Mouse (Mus musculus) thymus, postnatal 14 days (tissue): ENCODE data around the gene Taf6.
"Not testable (repeated sequence)": the region's sequence is repeated elsewhere in the genome, so short reads cannot be mapped to it uniquely, and the experiment has no call there.

Experiments used
- DNase-seq: peaks from one replicate; pipeline ENCODE4 v3.0.0; 2021

Gene Taf6

DNA sequence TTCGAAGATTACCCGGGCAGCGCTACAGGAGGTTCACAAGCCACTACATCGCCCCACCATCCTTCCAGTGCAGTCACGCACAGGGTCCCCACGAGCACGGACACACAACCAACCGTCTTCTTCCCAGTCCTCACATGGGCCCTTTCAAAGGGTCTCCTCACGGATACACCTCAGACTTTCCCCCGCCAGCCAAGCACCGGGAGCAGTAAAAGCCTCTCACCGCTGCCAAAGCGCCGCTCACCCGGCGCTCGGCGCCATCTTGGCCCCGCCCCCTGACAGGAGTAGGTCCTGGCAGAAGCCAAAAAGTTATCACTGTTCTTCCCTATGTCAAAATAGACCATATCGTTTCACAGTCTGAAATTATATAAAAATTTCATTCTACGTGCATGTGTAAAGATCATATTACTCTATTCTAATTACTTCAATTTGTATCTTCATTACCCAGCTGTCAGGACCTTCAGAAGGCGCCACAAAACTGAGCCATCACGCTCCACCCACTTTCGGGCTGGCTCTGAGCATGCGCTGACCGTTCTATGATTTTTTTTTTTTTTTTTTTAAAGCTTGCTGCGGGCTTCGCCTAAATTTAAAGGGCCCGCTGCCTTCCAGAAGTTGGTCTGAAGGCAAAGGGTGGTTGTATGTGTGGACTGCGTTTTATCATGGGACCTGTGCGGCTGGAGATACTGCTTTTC lies at the start of gene Taf6, which contains the start of gene Cnpy4:
Gene Taf6 (minus strand): TSS at position 502 of the 689 bp plus-strand sequence.
Gene Cnpy4 (plus strand): TSS at position 536 of the 689 bp plus-strand sequence.
- peak; percentile 86 for DNase-seq

- no peak for DNase-seq
These were observed 47.0 kb upstream of the Taf6 start for GRCm38 (mm10) chr5:138234224-138234623.

- no peak for DNase-seq
These were observed 46.5 kb upstream of the Taf6 start for GRCm38 (mm10) chr5:138233778-138234177.

DNA sequence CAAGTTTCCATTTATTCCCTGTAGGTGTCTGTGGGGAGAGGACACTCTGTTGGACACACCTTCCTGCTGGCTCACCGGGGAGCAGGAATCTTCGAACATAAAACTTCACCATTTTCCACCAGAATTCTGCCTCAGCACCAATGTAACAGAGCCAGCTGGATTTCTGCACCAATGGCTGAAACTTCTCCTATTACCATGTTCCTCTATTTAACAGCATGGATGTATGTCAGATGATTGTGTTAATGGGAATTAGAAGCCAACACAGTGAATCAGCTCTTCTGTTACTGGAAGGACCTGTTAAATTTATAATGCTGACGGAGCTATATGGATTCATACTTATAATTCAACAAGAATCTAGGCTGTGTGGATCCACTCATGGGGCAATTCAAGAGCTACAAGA lies 42.3 kb upstream of the Taf6 start:
- DNase-seq: no peak

DNA sequence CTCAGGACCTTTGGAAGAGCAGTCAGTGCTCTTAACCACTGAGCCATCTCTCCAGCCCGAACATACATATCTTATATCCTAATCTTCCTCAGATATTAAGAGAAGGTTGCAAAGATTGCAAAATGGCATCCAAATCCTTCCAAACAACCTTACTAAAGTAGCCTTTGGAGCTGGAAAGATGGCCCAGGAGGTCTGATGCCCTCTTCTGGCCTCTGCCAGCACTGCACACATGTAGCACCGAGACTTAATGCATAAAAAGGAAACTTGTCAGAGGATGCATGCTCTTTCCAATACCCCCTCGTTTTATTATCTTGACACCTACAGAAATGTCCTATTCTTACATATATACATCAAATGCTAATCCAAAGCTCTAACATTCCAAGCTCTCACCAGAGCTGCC lies 40.8 kb upstream of the Taf6 start:
- peak; percentile 62 for DNase-seq

GRCm38 (mm10) chr5:138227367-138227766 lies 40.1 kb upstream of the Taf6 start:
- DNase-seq: no peak

GRCm38 (mm10) chr5:138226491-138226890 lies 39.2 kb upstream of the Taf6 start:
- DNase-seq: no peak

DNA sequence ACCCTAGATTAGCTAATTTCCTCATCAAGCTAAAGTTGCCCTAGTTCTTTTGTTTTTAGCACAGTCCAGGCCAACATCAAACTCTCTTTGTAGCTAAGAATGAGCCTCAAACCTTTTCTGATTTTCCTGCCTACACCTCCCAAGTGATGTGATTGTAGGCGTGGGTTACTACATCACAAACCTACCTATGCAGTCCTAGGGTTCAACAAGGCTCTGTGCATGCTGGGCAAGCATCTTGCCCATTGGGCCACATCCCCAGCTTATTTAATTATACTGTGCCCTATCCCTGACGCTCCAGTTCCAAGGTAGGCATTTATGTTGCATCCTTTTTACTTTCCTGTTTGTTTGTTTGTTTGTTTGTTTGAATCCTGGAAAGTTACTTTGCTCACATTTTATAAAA lies 38.4 kb upstream of the Taf6 start, which contains the start of gene Nxpe5:
Gene Nxpe5 (plus strand): TSS at position 199 of the 400 bp plus-strand sequence.
- no peak for DNase-seq

- no peak for DNase-seq
These were observed 36.0 kb upstream of the Taf6 start for GRCm38 (mm10) chr5:138223287-138223686.

- peak; percentile 87 for DNase-seq
These were observed 34.9 kb upstream of the Taf6 start for GRCm38 (mm10) chr5:138222111-138222510.

- no peak for DNase-seq
These were observed 32.6 kb upstream of the Taf6 start for GRCm38 (mm10) chr5:138219864-138220263.

DNA sequence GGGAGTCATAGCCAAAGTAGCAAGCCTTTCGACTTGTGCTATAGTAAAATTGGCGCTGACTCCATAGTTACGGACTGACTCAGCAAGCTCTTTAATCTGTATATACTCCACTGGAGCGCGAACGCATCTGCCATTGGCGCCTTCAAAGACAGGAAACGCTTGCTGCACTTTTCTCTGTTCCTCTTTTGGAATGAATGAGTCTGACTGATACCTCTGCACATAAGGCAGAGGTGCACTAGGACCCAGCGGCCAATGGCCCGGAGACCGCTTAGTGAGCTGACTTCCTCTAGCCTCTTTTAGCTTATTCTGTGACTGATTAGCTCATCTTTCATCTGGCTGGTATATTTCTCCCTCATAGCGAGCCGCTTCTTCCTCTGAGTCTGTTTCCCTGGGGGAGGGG lies 29.4 kb upstream of the Taf6 start:
- not testable (repeated sequence) for DNase-seq

GRCm38 (mm10) chr5:138207873-138208272 lies 20.6 kb upstream of the Taf6 start:
- DNase-seq: no peak

DNA sequence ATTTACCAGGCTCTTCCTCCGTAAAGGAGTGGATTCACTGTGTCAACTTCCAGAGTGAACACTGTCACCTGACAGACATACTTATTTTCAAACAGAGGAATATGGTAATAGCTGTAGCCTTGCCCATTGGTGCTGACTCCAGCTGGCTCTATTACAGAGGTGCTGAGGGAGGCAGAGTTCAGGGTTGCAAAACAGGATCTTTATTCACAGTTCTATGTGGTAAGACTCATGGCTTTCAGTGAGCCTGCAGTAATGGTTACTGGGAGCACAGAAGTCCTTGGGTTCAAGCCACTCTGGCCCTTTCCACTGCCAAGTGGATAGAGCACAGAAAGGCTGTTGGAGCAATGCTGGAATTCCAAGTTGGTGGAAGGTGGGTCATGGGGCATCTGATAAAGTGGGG lies 20.0 kb upstream of the Taf6 start:
- no peak for DNase-seq

DNA sequence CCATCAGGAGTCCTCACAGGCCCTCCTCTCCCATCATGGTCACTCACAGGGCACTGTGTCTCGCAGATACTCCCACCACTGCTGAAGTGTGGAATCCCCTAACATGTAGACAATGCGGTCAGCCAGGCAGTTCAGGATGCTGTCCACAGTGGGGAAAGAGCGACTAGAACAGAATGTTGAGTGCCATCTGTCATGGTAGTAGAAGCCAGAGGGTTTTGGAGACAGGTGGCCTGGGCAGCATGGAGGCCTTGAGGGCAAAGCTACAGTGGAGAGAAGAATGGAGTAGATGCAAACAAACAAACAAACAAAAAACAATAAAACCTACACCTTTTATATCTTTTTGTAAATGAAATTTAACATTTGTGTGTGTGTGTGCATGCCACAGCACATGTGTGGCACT lies 14.8 kb upstream of the Taf6 start:
- no peak for DNase-seq

DNA sequence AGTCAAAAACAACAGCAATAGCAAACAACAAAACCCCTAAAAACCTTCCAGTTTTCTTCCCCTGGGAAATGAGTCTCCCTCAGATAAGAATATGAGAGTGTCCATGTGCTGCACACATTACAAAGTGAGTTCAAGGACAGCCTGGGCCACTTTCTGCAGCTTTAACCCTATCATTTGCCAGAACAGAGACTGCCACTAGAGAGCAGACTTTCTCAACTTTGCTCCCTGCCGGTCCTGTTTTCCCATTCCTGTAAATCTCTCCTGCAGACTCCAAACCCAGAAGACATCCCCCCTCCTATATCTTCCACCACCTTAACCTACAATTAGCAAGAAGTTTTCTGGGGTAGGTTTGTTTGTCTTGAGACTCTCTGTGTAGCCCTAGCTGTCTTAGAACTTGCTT lies 12.3 kb upstream of the Taf6 start:
- no peak for DNase-seq

DNA sequence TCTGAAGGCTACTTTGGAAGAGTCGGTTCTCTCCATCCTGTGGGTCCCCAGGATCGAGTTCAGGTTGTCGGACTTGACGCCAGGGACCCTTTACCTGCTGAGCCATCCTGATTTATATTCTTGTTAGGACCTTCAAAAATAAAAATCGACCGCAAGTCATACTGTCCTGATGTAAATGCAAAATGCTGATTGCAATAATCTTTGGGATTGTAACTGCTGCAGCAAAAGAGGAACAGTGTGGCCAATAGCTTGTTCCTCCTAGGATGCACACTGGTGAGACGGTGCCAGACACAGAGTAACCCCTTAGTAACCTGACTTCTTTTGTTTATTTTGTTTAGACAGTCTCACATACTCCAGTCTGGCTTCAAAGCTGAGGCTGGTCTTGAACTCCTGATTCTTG lies 8.2 kb upstream of the Taf6 start:
- no peak for DNase-seq

GRCm38 (mm10) chr5:138194755-138195345 lies 7.6 kb upstream of the Taf6 start:
- no peak for DNase-seq

- peak; percentile 84 for DNase-seq
These were observed 6.8 kb upstream of the Taf6 start, which contains the start of gene Mblac1 for GRCm38 (mm10) chr5:138193771-138194727. Mblac1 (plus strand) TSS chr5:138194314.

- peak; percentile 73 for DNase-seq
These were observed 533 bp upstream of the Taf6 start for GRCm38 (mm10) chr5:138187661-138188306.

GRCm38 (mm10) chr5:138173217-138173616 lies 14.0 kb downstream of the Taf6 start:
- no peak for DNase-seq

DNA sequence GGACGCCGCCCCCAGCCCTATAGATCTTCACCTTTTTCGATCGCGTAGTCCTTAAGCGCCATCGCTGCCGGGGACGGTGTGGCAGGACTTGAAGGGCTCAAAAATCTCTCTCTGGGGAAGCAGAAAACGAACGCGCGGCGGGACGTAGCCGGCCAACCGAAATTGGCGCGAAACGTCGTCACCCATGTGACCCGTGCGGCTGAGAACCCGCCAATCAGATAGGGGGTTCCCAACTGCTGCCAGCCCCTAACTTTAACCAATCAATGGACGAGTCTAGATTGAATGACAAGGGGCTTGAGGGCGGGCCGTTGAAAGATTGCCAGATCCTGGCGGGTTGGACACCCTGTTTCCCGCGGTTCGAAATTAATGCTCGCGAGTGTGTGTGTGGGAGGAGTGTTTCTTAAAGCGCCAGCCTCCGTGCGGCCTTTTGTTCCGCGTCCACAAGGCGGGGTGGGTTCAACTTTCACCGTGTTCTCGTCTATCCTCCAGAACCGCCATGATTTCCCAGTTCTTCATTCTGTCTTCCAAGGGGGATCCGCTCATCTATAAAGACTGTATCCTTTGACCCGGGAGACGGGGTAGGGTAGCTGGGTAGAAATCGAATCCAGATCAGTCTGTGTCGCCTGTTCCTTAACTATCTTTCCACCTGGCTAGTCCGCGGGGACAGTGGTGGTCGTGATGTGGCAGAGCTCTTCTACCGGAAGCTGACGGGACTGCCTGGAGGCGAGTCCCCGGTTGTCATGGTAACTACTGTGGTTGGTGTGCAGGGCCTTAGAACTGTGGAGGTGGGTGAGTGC lies 15.4 kb downstream of the Taf6 start, which contains the start of the genes Ap4m1 and Mcm7:
Gene Ap4m1 (plus strand): TSS at position 308 of the 797 bp plus-strand sequence.
Gene Mcm7 (minus strand): TSS at position 728 of the 797 bp plus-strand sequence.
- DNase-seq: peak; percentile 90
